Mouse (Mus musculus): ENCODE results near the gene Sppl2c.

DNA sequence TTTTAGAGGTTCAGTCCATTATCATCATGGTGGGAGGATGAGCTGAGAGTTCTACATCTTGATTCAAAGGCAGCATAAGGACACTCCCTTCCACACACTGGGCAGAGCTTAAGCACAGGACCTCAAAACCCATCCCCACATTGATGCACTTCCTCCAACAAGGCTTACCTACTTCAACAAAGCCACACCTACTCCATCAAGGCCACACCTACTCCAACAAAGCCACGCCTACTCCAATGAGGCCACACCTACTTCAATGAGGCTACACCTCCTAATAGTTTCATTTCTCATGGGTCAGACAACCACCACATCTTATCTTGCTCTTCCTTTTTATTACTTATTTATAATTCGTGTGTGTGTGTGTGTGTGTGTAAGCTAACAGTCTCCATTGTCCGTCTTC, 22.9 kb downstream of the Sppl2c start:
- TF ChIP-seq CTCF (IDR thresholded peaks at IDR 0.05; ENCODE audit: insufficient read depth, low read depth, low read length), result no peak
- TF ChIP-seq POLR2A (IDR thresholded peaks at IDR 0.05; ENCODE audit: insufficient read depth, low read depth, low read length), result no peak
